Mouse (Mus musculus): Measurements from ENCODE around the gene Wfdc5.

Gene Wfdc5

GRCm38 (mm10) chr2:164174649-164175395 is 7.7 kb downstream of the Wfdc5 start:
- no peak for DNase-seq

GRCm38 (mm10) chr2:164173394-164173793 is 9.1 kb downstream of the Wfdc5 start:
- DNase-seq, result no peak

GRCm38 (mm10) chr2:164170902-164171301 is 11.6 kb downstream of the Wfdc5 start, which contains the start of gene Kcns1:
Kcns1 (minus strand) TSS chr2:164171113.
- DNase-seq, result peak; percentile 39

- peak; percentile 30 for DNase-seq
Measured at GRCm38 (mm10) chr2:164170326-164170725, 12.2 kb downstream of the Wfdc5 start.

- DNase-seq, result peak; percentile 54
Measured at GRCm38 (mm10) chr2:164168571-164168946, 14.0 kb downstream of the Wfdc5 start.

- peak; percentile 26 for DNase-seq
Measured at GRCm38 (mm10) chr2:164167752-164168570, 14.6 kb downstream of the Wfdc5 start.

GRCm38 (mm10) chr2:164164941-164165340 is 17.6 kb downstream of the Wfdc5 start:
- DNase-seq, result no peak

- no peak for DNase-seq
Measured at GRCm38 (mm10) chr2:164161515-164162055, 21.0 kb downstream of the Wfdc5 start.

GRCm38 (mm10) chr2:164158838-164159237 is 23.7 kb downstream of the Wfdc5 start:
- no peak for DNase-seq

- DNase-seq, result no peak
Measured at GRCm38 (mm10) chr2:164156158-164156557, 26.4 kb downstream of the Wfdc5 start.

- no peak for DNase-seq
Measured at GRCm38 (mm10) chr2:164154007-164154406, 28.5 kb downstream of the Wfdc5 start.

- no peak for DNase-seq
Measured at GRCm38 (mm10) chr2:164152341-164152740, 30.2 kb downstream of the Wfdc5 start.

GRCm38 (mm10) chr2:164150086-164150760 is 32.3 kb downstream of the Wfdc5 start:
- DNase-seq, result peak; percentile 44

- no peak for DNase-seq
Measured at GRCm38 (mm10) chr2:164146556-164146955, 36.0 kb downstream of the Wfdc5 start.

- no peak for DNase-seq
Measured at GRCm38 (mm10) chr2:164144541-164144940, 38.0 kb downstream of the Wfdc5 start.

- DNase-seq, result no peak
Measured at GRCm38 (mm10) chr2:164144025-164144424, 38.5 kb downstream of the Wfdc5 start.

- peak; percentile 43 for DNase-seq
Measured at GRCm38 (mm10) chr2:164142021-164142420, 40.5 kb downstream of the Wfdc5 start.

- no peak for DNase-seq
Measured at GRCm38 (mm10) chr2:164137754-164138153, 44.8 kb downstream of the Wfdc5 start.

GRCm38 (mm10) chr2:164136393-164136792 is 46.1 kb downstream of the Wfdc5 start:
- DNase-seq, result no peak

- DNase-seq, result no peak
Measured at GRCm38 (mm10) chr2:164135367-164135766, 47.2 kb downstream of the Wfdc5 start.

GRCm38 (mm10) chr2:164134563-164134962 is 48.0 kb downstream of the Wfdc5 start:
- DNase-seq, result peak; percentile 28

GRCm38 (mm10) chr2:164131586-164131985 is 51.0 kb downstream of the Wfdc5 start:
- DNase-seq, result no peak
